Mouse (Mus musculus) olfactory bulb, adult 2 months (tissue): ENCODE data around the gene Pcbd1. TPM values are rescaled to one million over a fixed set of nuclear protein-coding genes. Genes with fewer than 3 reads are reported as not detected.
"Not testable (repeated sequence)": the region's sequence is repeated elsewhere in the genome, so short reads cannot be mapped to it uniquely, and the experiment has no call there.

Experiments used
- H3K27ac ChIP-seq: fragments of 200-500 bp; 2 replicates; pipeline ENCODE4 v1.5.1; 2012; ENCODE audit warnings: low read depth, low read length; ENCODE audit not compliant: insufficient read depth
- H3K4me1 ChIP-seq: fragments of 200-500 bp; 2 replicates; pipeline ENCODE4 v1.6.1; 2012; ENCODE audit warnings: low read length; ENCODE audit not compliant: control insufficient read depth, insufficient read depth
- H3K4me3 ChIP-seq: fragments of 200-500 bp; 2 replicates; pipeline ENCODE4 v1.5.1; 2012; ENCODE audit warnings: mild to moderate bottlenecking, low read depth, low read length, moderate library complexity; ENCODE audit not compliant: insufficient read depth
- CTCF ChIP-seq: fragments of 200-500 bp; IDR thresholded peaks from 2 replicates; pipeline ENCODE4 v1.5.1; 2012; ENCODE audit warnings: low read depth, mild to moderate bottlenecking, low read length, moderate library complexity; ENCODE audit not compliant: insufficient read depth
- POLR2A ChIP-seq: fragments of 200-500 bp; IDR thresholded peaks from 2 replicates; pipeline ENCODE4 v1.6.1; 2012; ENCODE audit warnings: mild to moderate bottlenecking, low read depth, low read length, moderate library complexity; ENCODE audit not compliant: insufficient read depth
- WGBS: fragments of 180-500 bp; shearing (Covaris S2); methylation state at CpG from one replicate; pipeline ENCODE4 v1.1.7; 2018; 5-methylcytosine and 5-hydroxymethylcytosine counted together
- polyA plus RNA-seq: library from polyadenylated mRNA; stranded (reverse); fragments of >200 nt; gene quantifications from 2 replicates; pipeline ENCODE4 v1.2.4, GENCODE M21; 2012; ENCODE audit warnings: low replicate concordance; ENCODE audit not compliant: missing spikeins, insufficient read depth, insufficient read length

Pcbd1 gene
- polyA plus RNA-seq, 1 experiment: not detected

- H3K4me1 ChIP-seq: peaks cover 12% of the 10 kb centered on the region
- no peak overlapping the region for H3K4me3 ChIP-seq
- TF ChIP-seq CTCF: no peak
- no peak for TF ChIP-seq POLR2A
- 93% methylated on average over 2 of the region's 2 CpGs for WGBS
- no peak overlapping the region for H3K27ac ChIP-seq
Measured at GRCm38 (mm10) chr10:61085364-61085763, 3.8 kb upstream of the Pcbd1 start.

GRCm38 (mm10) chr10:61086502-61086901, 2.6 kb upstream of the Pcbd1 start:
- WGBS: 50% methylated on average over 3 of the region's 3 CpGs
- H3K4me3 ChIP-seq: no peak overlapping the region
- peaks cover 8% of the 10 kb centered on the region for H3K4me1 ChIP-seq
- no peak overlapping the region for H3K27ac ChIP-seq
- TF ChIP-seq POLR2A: no peak
- no peak for TF ChIP-seq CTCF

- H3K27ac ChIP-seq: no peak overlapping the region
- no peak for TF ChIP-seq CTCF
- no peak for TF ChIP-seq POLR2A
- H3K4me1 ChIP-seq: peaks cover 8% of the 10 kb centered on the region
- H3K4me3 ChIP-seq: no peak overlapping the region
- WGBS: 97% methylated on average over 3 of the region's 3 CpGs
Measured at GRCm38 (mm10) chr10:61088468-61088867, 663 bp upstream of the Pcbd1 start.

GRCm38 (mm10) chr10:61091866-61092265, 2.7 kb downstream of the Pcbd1 start:
- 89% methylated on average over 6 of the region's 6 CpGs for WGBS
- TF ChIP-seq CTCF: no peak
- no peak for TF ChIP-seq POLR2A
- Histone ChIP-seq H3K4me3 (no peak overlapping the region), H3K27ac (no peak overlapping the region), H3K4me1 (peaks cover 8% of the 10 kb centered on the region)

GRCm38 (mm10) chr10:61103564-61104114, 14.5 kb downstream of the Pcbd1 start:
- WGBS: 94% methylated on average over 3 of the region's 3 CpGs
- TF ChIP-seq CTCF (no peak), POLR2A (no peak)
- Histone ChIP-seq H3K27ac (no peak overlapping the region), H3K4me3 (no peak overlapping the region), H3K4me1 (no peaks in the 10 kb centered on the region)

- H3K4me3 ChIP-seq: no peak overlapping the region
- no peak for TF ChIP-seq POLR2A
- no peak for TF ChIP-seq CTCF
- no peaks in the 10 kb centered on the region for H3K4me1 ChIP-seq
- no peak overlapping the region for H3K27ac ChIP-seq
- WGBS: 96% methylated on average over 2 of the region's 2 CpGs
Measured at GRCm38 (mm10) chr10:61114246-61114720, 25.2 kb downstream of the Pcbd1 start.

- H3K4me1 ChIP-seq, H3K4me3 ChIP-seq, H3K27ac ChIP-seq: not testable (repeated sequence)
- WGBS: 92% methylated on average over 4 of the region's 4 CpGs
Measured at GRCm38 (mm10) chr10:61121732-61122131, 32.6 kb downstream of the Pcbd1 start.

GRCm38 (mm10) chr10:61123276-61123913, 34.3 kb downstream of the Pcbd1 start:
- Histone ChIP-seq H3K4me3 (no peak overlapping the region), H3K27ac (no peak overlapping the region), H3K4me1 (no peaks in the 10 kb centered on the region)
- WGBS: 88% methylated on average over 3 of the region's 3 CpGs
- TF ChIP-seq CTCF (no peak), POLR2A (no peak)

GRCm38 (mm10) chr10:61124462-61124861, 35.3 kb downstream of the Pcbd1 start:
- no peaks in the 10 kb centered on the region for H3K4me1 ChIP-seq
- TF ChIP-seq POLR2A (no peak), CTCF (no peak)
- WGBS: 93% methylated on average over 2 of the region's 2 CpGs
- no peak overlapping the region for H3K27ac ChIP-seq
- no peak overlapping the region for H3K4me3 ChIP-seq
